Mouse (Mus musculus): ENCODE data around the gene Hoxa2. TPM values are rescaled to one million over a fixed set of nuclear protein-coding genes. Genes with fewer than 3 reads are reported as not detected.

Hoxa2 gene
- total and polyA plus RNA-seq, 3 experiments: 0.26 TPM; not detected in 2

- H3K27me3 ChIP-seq (replicated peaks): no peaks in the 10 kb centered on the region
- H3K9ac ChIP-seq (ENCODE audit: insufficient read depth, low read depth): no peak overlapping the region
- H3K27ac ChIP-seq (ENCODE audit: insufficient read depth, low read depth): no peak overlapping the region
- no peak overlapping the region for H3K4me2 ChIP-seq (ENCODE audit: insufficient read depth, low read depth, poor library complexity, severe bottlenecking)
- no peak for TF ChIP-seq EP300 (IDR thresholded peaks at IDR 0.05; ENCODE audit: low read length)
- TF ChIP-seq SIN3A (IDR thresholded peaks at IDR 0.05; ENCODE audit: low read length): no peak
- TF ChIP-seq ZMIZ1 (IDR thresholded peaks at IDR 0.05; ENCODE audit: low read depth, low read length): no peak
- no peak for TF ChIP-seq IRF4 (IDR thresholded peaks at IDR 0.05; ENCODE audit: low read depth, low read length)
- no peak for TF ChIP-seq CHD1 (IDR thresholded peaks at IDR 0.05; ENCODE audit: low read depth, low read length)
- no peak for TF ChIP-seq E2F4 (IDR thresholded peaks at IDR 0.05; ENCODE audit: insufficient replicate concordance, low read depth, low read length)
- TF ChIP-seq CTCF (conservative IDR thresholded peaks at IDR 0.05 in 1 of 2, IDR thresholded peaks at IDR 0.05 in 1 of 2; ENCODE audit: low read depth in 2 of 2, low read length in 2 of 2): no peak
- no peaks in the 10 kb centered on the region for H3K36me3 ChIP-seq (replicated peaks in 1 of 2; ENCODE audit: control insufficient read depth in 1 of 2, insufficient read depth in 1 of 2, low read length in 1 of 2)
- in situ Hi-C loops (cut with MboI; ENCODE audit: low pct_ligation_motif_present, low pct_unique_long_range_greater_than_20kb, low sequenced_read_pairs): no loop called here
- no peaks in the 10 kb centered on the region for H3K4me1 ChIP-seq (ENCODE audit: control insufficient read depth in 1 of 2, insufficient read depth in 2 of 2)
- dilution Hi-C loops (cut with MboI; ENCODE audit: extremely low pct_ligation_motif_present, extremely low pct_unique_long_range_greater_than_20kb, low sequenced_read_pairs): no loop called here
- no peak for DNase-seq (ENCODE audit: extremely low read depth)
- H3K9me3 ChIP-seq (replicated peaks; ENCODE audit: low read length): no peaks in the 10 kb centered on the region
- no peaks in the 10 kb centered on the region for H3K79me2 ChIP-seq (replicated peaks; ENCODE audit: control insufficient read depth, extremely low read depth, insufficient read depth, poor library complexity, severe bottlenecking)
- H3K4me3 ChIP-seq (replicated peaks in 1 of 3; ENCODE audit: low read depth in 2 of 3, low read length in 2 of 3, poor library complexity in 1 of 3): no peak overlapping the region
Measured at GRCm38 (mm10) chr6:52180726-52181125, 16.1 kb upstream of the Hoxa2 start.

- Histone ChIP-seq H3K4me3 (replicated peaks in 1 of 3; ENCODE audit: low read depth in 2 of 3, low read length in 2 of 3, poor library complexity in 1 of 3) (no peak overlapping the region), H3K36me3 (replicated peaks in 1 of 2; ENCODE audit: control insufficient read depth in 1 of 2, insufficient read depth in 1 of 2, low read length in 1 of 2) (no peaks in the 10 kb centered on the region), H3K27ac (ENCODE audit: insufficient read depth, low read depth) (no peak overlapping the region), H3K9me3 (replicated peaks; ENCODE audit: low read length) (peaks cover 2% of the 10 kb centered on the region), H3K4me1 (ENCODE audit: control insufficient read depth in 1 of 2, insufficient read depth in 2 of 2) (no peaks in the 10 kb centered on the region), H3K79me2 (replicated peaks; ENCODE audit: control insufficient read depth, extremely low read depth, insufficient read depth, poor library complexity, severe bottlenecking) (no peaks in the 10 kb centered on the region), H3K4me2 (ENCODE audit: insufficient read depth, low read depth, poor library complexity, severe bottlenecking) (no peak overlapping the region), H3K27me3 (replicated peaks) (no peaks in the 10 kb centered on the region), H3K9ac (ENCODE audit: insufficient read depth, low read depth) (no peak overlapping the region)
- no peak for DNase-seq (ENCODE audit: extremely low read depth)
- dilution Hi-C loops (cut with MboI; ENCODE audit: extremely low pct_ligation_motif_present, extremely low pct_unique_long_range_greater_than_20kb, low sequenced_read_pairs): no loop called here
- in situ Hi-C loops (cut with MboI; ENCODE audit: low pct_ligation_motif_present, low pct_unique_long_range_greater_than_20kb, low sequenced_read_pairs): no loop called here
- TF ChIP-seq NRF1 (IDR thresholded peaks at IDR 0.05; ENCODE audit: low read depth, low read length) (no peak), MXI1 (IDR thresholded peaks at IDR 0.05; ENCODE audit: low read depth, low read length) (no peak)
Measured at GRCm38 (mm10) chr6:52180213-52180710, 15.6 kb upstream of the Hoxa2 start.

GRCm38 (mm10) chr6:52179690-52180089 lies 15.1 kb upstream of the Hoxa2 start:
- dilution Hi-C loops (cut with MboI; ENCODE audit: extremely low pct_ligation_motif_present, extremely low pct_unique_long_range_greater_than_20kb, low sequenced_read_pairs) (no loop called here), in situ Hi-C loops (cut with MboI; ENCODE audit: low pct_ligation_motif_present, low pct_unique_long_range_greater_than_20kb, low sequenced_read_pairs) (no loop called here)
- Histone ChIP-seq H3K27ac (ENCODE audit: insufficient read depth, low read depth) (no peak overlapping the region), H3K4me3 (replicated peaks in 1 of 3; ENCODE audit: low read depth in 2 of 3, low read length in 2 of 3, poor library complexity in 1 of 3) (no peak overlapping the region), H3K27me3 (replicated peaks) (no peaks in the 10 kb centered on the region), H3K79me2 (replicated peaks; ENCODE audit: control insufficient read depth, extremely low read depth, insufficient read depth, poor library complexity, severe bottlenecking) (no peaks in the 10 kb centered on the region), H3K9me3 (replicated peaks; ENCODE audit: low read length) (peaks cover 5% of the 10 kb centered on the region), H3K4me1 (ENCODE audit: control insufficient read depth in 1 of 2, insufficient read depth in 2 of 2) (no peaks in the 10 kb centered on the region), H3K36me3 (replicated peaks in 1 of 2; ENCODE audit: control insufficient read depth in 1 of 2, insufficient read depth in 1 of 2, low read length in 1 of 2) (no peaks in the 10 kb centered on the region), H3K4me2 (ENCODE audit: insufficient read depth, low read depth, poor library complexity, severe bottlenecking) (no peak overlapping the region), H3K9ac (ENCODE audit: insufficient read depth, low read depth) (no peak overlapping the region)
- TF ChIP-seq NELFE (IDR thresholded peaks at IDR 0.05; ENCODE audit: low read depth, low read length) (no peak), CHD1 (IDR thresholded peaks at IDR 0.05; ENCODE audit: low read depth, low read length) (no peak), MXI1 (IDR thresholded peaks at IDR 0.05; ENCODE audit: low read depth, low read length) (no peak), USF1 (IDR thresholded peaks at IDR 0.05; ENCODE audit: low read depth, low read length) (no peak), BHLHE40 (IDR thresholded peaks at IDR 0.05; ENCODE audit: low read depth, low read length) (no peak), ZMIZ1 (IDR thresholded peaks at IDR 0.05; ENCODE audit: low read depth, low read length) (no peak)
- DNase-seq (ENCODE audit: extremely low read depth): no peak
